Mouse (Mus musculus) neutrophil, adult 5-6 weeks (primary cell): ENCODE results near the gene Nck2. TPM values are rescaled to one million over a fixed set of nuclear protein-coding genes. Genes with fewer than 3 reads are reported as not detected.

Source experiments
- ATAC-seq: fragments of 151-379, 151-347 bp; 2 replicates; pipeline ENCODE4 v1.8.0; 2017; ENCODE audit warnings: mild to moderate bottlenecking, moderate TSS enrichment; ENCODE audit not compliant: insufficient number of reproducible peaks, poor library complexity, low FRiP score, severe bottlenecking; ENCODE audit errors: extremely low read depth
- total RNA-seq: library from RNA; stranded (forward); fragments of 200-1000 nt; gene quantifications from 2 replicates; pipeline ENCODE4 v1.2.3, GENCODE M21; 2017

Gene Nck2
- total RNA-seq, 1 experiment from 2014 or later, result 18.2 TPM

DNA sequence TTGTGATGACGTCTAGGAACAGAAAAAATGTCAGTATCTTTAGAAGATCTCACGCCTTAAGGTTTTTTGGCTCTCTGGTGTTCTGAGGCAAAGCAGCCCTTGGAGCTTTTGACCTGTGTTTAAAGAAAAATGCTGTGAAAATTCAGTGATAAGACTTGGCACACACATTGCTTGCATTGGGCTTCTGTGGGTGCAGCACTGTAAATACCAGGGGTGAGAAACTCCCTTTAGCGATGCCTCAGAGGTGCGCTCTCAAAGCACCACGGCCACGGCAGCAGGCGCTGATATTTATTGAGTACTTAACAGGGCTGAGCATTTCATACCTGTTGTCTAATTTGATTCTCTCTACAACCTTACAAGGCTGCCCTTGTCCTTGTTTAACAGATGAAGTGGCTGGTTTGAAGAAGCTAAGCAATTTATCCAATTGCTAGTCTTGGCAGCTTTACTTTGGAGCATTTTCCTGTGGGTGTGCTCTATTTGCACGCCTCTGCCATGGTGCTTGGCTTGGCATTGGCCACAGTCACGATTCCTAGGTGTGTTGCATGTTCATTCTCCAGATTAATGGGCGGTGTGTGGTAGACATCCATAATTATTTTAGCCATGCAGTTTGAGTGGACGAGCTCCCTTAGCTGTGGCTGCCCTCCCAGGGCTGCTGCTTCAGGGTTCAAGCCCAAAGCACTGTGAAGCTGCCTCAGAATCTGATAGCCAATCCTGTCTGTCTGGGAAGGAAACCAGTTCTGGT, 19.7 kb downstream of the Nck2 start:
- no peak for ATAC-seq

DNA sequence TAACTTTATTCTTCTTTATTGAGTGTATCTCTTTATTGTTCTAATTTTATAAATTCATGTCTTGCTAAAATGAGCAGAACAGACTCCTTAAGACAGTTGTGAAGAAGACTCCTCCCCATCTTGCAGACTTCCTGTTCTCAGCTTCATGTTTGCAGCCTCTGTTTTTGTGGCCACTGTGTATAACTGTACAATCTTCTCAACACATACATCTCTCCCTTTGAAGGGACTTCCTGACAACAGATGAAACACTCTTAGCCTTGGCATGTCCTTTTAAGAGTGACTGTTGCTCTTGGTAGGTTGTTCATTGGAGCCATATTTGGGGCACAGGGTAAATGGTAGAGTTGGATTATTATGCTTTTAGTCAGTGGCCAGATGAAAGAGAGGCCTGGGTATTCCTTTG, 20.6 kb downstream of the Nck2 start:
- peak; percentile 49; the same call in 1 of the 2 replicates for ATAC-seq

GRCm38 (mm10) chr1:43465957-43466624, 21.7 kb downstream of the Nck2 start:
- ATAC-seq, result no peak

GRCm38 (mm10) chr1:43467656-43468055, 23.3 kb downstream of the Nck2 start:
- ATAC-seq, result no peak

DNA sequence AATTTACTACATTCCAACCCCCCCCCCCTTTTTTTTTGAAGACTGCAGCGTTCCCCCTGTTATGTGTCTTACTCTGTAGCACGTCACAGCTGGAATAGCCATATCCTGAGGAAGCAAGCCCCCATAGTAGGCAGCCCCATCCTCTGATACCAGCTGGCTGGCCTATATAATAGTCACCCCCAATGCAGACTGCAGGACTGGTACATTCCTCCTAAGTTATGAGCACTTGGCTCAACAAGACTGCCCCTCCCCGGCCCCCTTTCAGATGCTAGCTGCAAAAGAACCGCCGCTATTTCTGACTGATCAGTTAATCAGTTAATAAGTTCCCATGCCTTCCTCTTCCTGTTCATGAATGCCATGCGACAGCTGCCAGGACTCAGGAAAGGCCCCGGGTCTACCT, 23.8 kb downstream of the Nck2 start:
- ATAC-seq, result no peak

- ATAC-seq, result no peak
These were observed 24.6 kb downstream of the Nck2 start for GRCm38 (mm10) chr1:43468978-43469377.

DNA sequence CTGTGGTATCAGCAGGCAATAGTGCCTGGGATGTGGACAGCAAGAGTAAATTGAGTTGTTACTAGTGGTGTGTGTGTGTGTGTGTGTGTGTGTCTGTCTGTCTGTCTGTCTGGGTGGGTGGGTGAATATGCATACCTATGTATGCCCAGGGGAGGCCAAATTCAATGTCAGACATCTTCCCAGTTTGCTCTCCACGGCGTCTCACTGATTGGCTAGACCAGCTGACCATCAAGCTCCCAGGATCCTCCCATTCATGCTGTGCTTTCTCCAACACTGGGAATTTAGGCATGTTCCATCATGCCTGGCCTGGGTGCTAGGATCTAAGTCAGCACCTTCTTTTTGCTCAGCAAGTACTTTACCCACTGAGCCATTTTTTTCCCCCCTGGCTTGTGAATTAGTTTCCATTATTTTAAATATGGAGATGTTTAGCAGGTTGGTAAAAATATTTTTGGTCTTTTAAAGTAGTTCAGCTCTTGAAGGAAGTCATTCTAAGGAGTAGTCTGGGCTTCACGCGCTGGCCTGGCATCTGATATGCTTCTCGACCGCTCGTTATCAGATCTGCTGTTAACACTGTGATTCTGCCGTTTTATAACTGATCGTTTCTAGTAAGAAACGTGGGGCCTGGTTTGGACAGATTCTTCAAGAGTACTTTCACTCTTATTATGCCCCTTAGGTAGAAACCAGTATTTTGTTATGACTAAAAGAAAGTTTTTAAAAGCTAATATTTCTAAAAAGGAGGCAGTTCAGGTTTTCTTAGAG, 26.2 kb downstream of the Nck2 start:
- ATAC-seq, result no peak

DNA sequence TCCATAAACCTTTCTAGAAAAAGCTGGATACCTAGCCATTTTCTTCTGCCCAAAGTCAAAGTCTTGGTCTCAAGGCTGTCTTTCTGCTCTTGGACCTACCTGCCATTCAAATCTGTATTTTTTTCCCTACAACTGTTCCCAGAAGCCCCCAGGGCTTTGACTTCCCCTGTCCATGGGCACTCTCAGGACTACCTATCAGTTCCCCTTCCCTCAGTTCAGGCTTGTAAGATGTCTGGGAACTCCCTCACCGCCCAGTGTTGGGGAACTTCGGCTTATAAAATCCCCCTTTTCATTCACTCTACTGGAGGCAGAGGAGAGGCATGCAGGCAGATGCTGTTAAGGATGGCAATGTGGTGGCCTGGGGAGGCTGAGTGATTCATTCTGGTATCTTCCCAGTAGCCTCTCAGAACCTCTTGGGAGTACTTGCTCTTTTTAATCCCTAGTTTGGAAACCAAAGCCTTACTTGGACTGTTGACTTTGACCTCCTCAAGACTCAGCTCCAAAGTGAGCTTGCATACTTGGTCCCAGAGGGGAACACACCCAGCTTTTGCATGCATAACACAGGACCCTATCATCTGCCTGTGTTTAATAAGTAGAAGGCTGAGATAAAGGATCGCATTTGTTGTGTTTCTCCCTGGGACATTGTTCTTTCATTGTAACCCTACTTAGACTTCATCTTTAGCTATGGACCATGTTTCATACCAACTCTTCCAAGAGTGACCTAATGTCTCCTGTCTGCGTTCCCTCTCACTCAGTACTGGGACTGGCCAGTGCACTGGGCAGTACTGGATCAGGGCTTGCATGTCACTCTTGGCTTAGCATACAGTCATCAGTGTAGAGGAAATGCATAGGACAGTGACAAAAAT, 27.0 kb downstream of the Nck2 start:
- no peak for ATAC-seq

- 0 out of 2 replicates have a peak, but pooled peaks have one; percentile 10 for ATAC-seq
These were observed 27.8 kb downstream of the Nck2 start for GRCm38 (mm10) chr1:43472046-43472649.

DNA sequence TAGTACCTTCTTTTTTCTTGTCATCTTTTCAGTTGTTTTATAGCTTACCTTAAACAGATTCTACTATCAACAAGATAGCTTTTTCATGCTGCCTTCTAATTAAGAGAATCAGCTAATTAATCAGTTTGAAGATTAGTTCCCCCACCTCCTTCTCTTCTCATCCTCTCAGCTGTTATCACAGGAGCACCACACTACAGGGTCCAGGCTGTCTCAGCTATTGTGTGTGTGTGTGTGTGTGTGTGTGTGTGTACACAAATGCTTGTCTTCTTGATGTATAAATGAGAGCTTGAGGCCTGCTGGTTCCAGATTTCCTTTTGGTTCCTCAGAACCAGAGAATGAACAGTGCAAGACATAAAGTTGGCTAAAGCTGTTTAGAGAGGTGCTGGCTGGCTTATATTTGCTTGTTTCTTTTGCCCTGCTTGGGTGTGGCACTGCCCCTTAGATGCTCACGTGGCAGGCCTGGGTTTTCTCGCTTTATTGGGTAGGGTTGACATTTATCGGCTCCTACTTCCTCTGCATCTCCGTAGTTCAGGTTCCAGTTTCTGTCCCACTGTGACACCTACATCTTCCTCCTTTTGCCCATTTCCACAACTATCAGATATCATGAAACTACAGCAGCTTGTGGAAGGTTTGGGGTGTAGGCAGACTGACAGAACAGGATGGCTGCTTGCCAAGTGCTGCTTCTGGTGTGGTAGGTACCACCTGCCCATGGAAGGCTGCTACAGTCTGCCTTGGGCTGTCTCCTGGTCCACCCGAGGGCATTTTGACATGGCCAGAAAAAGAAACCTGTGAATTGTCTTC, 29.6 kb downstream of the Nck2 start:
- peak; percentile 51; the same call in 1 of the 2 replicates for ATAC-seq

DNA sequence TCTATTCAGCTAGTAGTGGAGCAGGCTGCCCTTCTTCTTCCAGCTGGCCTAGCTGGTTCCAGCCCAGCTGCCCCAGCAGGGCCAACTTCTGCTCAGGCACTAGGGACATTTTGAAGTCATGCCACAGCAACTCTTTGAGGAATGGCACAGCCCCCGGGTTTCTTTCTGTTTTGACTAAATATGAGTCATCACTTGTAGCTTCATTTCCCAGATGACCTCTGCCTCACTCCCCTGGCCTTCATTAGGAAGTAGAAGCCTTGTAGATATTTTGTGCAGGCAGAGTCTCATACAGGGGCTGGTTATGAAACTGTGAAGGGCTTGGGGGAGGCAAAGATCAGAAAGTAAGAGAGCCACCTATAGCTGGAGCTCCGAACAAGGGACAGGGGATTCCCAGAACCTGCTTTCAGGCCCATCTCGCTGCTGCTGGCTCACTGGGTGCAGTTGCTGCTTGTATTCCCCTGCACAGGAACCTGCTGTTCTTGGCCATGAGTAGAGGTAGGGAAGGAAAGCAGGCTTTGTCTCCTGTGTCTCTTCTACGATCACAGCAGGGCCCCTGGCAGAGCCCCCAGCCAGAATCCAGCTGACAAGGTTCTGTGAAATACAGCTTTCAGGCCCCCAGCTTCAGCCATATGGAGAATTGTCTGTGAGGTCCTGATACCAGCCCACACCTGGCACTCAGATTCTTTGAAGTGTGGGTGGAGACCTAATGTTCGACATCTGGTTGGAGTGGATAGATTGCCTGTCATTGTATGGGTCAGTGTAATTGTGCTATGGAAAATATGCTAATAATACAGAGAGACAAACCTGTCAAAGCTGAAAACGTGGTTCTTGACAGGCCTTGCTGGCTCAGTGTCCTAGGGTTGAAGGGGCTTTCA, 30.4 kb downstream of the Nck2 start:
- peak; percentile 4; the same call in 1 of the 2 replicates for ATAC-seq

- ATAC-seq, result no peak
These were observed 33.6 kb downstream of the Nck2 start for GRCm38 (mm10) chr1:43477954-43478353.

DNA sequence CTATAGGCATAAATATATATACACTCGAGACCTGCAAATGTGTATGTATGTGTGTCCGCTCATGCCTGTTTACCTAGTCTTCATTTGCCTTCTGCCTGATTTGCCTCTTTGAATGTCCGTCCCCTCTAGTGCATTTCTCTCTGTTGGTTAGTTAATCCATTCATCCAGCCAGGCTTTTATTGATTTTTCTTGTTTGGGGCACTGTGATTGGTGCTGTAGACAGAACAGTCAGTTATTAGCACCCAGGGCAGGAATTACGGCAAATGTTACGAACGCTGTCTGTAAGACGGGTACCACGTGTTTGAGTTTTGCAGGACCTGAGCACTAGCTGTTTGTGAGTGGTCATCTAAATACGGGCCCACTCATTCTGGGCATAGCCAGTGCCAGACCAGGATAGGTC, 40.8 kb downstream of the Nck2 start:
- no peak for ATAC-seq

- ATAC-seq, result no peak
These were observed 42.1 kb downstream of the Nck2 start for GRCm38 (mm10) chr1:43486500-43486899.

DNA sequence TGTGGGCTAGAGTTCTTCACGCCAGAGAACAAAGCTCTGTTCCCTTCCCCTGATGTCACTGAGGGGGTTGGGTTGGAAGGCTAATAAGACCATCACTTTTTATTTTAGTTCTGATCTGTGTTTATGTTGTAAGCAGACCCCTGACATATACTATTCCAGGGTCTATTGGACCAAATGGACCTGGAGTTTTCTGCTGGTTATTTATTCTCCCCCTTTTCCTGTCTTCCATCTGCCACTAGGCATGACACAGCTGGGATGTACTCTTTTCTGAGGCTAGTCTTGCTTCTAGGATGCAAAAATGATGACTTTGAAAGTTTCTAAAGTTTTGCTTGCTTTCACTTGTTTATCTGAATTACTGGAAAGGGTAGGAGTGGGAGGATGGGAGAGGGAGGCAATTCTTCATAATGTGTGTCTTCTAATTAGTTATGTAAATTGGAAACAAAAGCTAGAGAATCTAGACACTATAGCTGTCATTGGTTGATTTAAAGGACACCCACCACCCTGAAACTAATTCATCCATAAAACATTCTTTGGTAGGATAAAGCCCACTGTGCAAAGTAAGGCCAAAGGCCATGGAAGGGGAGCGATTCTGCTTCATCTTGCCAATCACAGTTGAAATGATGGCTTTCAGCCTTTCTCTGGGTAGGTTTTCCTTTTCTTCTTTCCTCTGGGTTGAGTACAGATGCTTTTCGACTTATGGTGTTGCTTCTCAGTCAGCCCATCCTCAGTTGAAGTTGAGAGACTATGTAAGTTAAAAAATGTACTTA, 42.8 kb downstream of the Nck2 start:
- ATAC-seq, result no peak

GRCm38 (mm10) chr1:43489311-43489710, 44.9 kb downstream of the Nck2 start:
- no peak for ATAC-seq
